Mouse (Mus musculus): Measurements from ENCODE around the gene Gapvd1. TPM values are rescaled to one million over a fixed set of nuclear protein-coding genes. Genes with fewer than 3 reads are reported as not detected.

Gapvd1 gene
- polyA plus RNA-seq, 1 experiment, result 26.6 TPM

- no peak for DNase-seq (ENCODE audit: low spot score)
Measured at GRCm38 (mm10) chr2:34635249-34636165, 119.5 kb downstream of the Gapvd1 start.

- DNase-seq (ENCODE audit: low spot score), result no peak
Measured at GRCm38 (mm10) chr2:34632051-34632450, 123.0 kb downstream of the Gapvd1 start.

GRCm38 (mm10) chr2:34630445-34630844 lies 124.6 kb downstream of the Gapvd1 start:
- DNase-seq (ENCODE audit: low spot score), result no peak

- DNase-seq (ENCODE audit: low spot score), result no peak
Measured at GRCm38 (mm10) chr2:34629758-34630157, 125.3 kb downstream of the Gapvd1 start.

- no peak for DNase-seq (ENCODE audit: low spot score)
Measured at GRCm38 (mm10) chr2:34628903-34629540, 126.0 kb downstream of the Gapvd1 start.

- no peak for DNase-seq (ENCODE audit: low spot score)
Measured at GRCm38 (mm10) chr2:34627328-34628226, 127.5 kb downstream of the Gapvd1 start.

Other genes with a start within 250 kb of the Gapvd1 start
- gene Hspa5, start 16.7 kb upstream of the Gapvd1 start, polyA plus RNA-seq (2012; rRNA removed), result 272 and 309 TPM in 2 replicates
- 15.4 and 17.0 TPM in 2 replicates for gene Rabepk, start 44.7 kb upstream of the Gapvd1 start, polyA plus RNA-seq (2012; rRNA removed)
- 70.3 and 71.0 TPM in 2 replicates for gene Fbxw2, start 71.1 kb upstream of the Gapvd1 start, polyA plus RNA-seq (2012; rRNA removed)
- 0.04 and 0.08 TPM in 2 replicates for gene Gm34653, start 77.8 kb upstream of the Gapvd1 start, polyA plus RNA-seq (2012; rRNA removed)
- 1.9 and 3.0 TPM in 2 replicates for gene Cutal, start 119.2 kb upstream of the Gapvd1 start, polyA plus RNA-seq (2012; rRNA removed)
- gene Psmd5, start 119.7 kb upstream of the Gapvd1 start, polyA plus RNA-seq (2012; rRNA removed), result 44.8 and 54.0 TPM in 2 replicates
- gene Phf19, start 158.8 kb upstream of the Gapvd1 start, polyA plus RNA-seq (2012; rRNA removed), result 4.5 and 4.7 TPM in 2 replicates
- 5.9 and 6.6 TPM in 2 replicates for gene Traf1, start 206.5 kb upstream of the Gapvd1 start, polyA plus RNA-seq (2012; rRNA removed)

All from urinary bladder, adult 2 months (tissue).